Mouse (Mus musculus) right cerebral cortex, postnatal 10 days (tissue): ENCODE measurements around the gene March1.
A peak's percentile ranks its signal among the peaks of the same experiment; 100 is the strongest.

Experiments used
- DNase-seq, 2 experiments: peaks; one replicate each; pipeline ENCODE4 v3.0.0; 2021; ENCODE audit warnings: low spot score in 2 of 2

Gene March1

DNA sequence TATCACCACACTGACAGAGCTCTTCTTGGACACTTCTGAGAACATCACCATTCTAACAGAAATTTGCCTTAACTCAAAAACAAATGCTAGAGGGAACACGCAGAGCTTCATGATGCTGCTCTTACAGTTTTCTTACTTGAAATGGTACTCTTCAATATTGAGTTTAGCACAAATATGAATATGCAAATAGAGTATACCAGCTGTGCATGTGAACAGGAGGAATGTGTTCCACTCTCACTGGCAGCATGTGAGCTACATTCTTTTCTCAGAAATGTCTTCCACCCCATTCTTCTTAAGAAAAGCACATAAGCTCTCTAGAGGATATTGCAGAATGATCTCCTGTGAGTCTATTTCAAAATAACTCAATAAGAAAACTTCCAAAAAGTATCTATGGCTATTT is 370.0 kb downstream of the March1 start:
- DNase-seq, result no peak

- DNase-seq, result no peak
These were observed 405.1 kb downstream of the March1 start for GRCm38 (mm10) chr8:66022815-66023214.

DNA sequence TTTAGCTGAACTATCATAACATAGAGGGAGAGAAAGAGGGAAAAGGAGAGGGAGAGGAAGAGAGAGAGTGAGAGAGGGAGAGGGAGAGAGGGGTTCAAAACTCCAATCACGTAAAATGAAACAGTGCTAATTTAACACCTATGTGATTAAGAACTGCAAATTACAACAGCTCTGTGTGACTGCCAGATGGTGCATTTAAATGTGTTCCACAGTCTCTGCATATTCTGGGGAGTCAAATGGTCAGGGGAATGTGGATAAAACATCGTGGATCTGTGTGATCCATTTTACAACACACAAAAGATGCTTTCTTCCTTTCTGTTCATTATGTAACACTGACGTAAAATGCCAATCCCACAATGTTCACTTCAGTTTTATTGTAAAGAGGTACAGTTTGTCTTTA is 416.0 kb downstream of the March1 start:
- no peak for DNase-seq

DNA sequence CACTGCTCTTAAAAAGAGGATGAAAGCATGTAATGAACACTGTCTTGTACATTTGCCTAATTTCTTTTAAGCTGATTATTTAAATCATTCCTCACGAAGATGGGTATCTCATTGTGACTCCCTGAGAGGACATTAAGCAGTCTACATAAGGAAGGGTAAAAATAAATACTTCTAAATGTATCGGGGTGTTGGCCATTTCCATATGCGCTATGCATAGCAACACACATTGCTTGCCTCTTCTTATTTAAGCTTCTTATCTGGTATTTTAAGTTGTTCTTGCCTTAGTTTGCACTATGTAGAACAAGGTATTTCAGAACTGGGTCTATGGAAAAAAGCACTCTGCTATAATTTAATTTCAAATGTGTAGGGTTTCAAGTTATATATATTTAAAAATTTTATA is 416.7 kb downstream of the March1 start:
- no peak for DNase-seq

DNA sequence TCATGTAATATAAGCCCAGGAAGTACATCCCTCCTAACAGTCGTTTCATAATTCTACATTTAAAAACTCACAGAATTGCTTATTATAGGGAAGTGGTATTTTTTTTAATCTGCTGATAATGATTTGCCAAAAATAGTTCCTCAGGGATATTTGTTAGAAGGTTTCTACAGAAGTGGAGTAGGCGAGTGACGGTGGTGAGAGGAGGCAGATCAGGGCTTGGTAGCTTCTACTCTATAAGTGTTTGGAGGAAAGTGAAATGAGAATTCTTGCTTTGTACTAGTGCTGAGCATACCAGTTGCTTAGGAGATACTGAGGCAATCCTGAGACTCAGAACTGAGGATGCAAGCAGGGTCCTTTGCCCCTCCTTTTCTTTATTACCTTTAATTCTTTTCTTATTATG is 476.5 kb downstream of the March1 start:
- no peak for DNase-seq

GRCm38 (mm10) chr8:66098148-66098547 is 480.4 kb downstream of the March1 start:
- no peak for DNase-seq

GRCm38 (mm10) chr8:66119294-66119693 is 501.6 kb downstream of the March1 start:
- no peak for DNase-seq

- no peak for DNase-seq
These were observed 541.9 kb downstream of the March1 start for GRCm38 (mm10) chr8:66159648-66160047.

- DNase-seq, result no peak
These were observed 549.1 kb downstream of the March1 start for GRCm38 (mm10) chr8:66166835-66167234.

GRCm38 (mm10) chr8:66167405-66168173 is 549.9 kb downstream of the March1 start:
- no peak for DNase-seq

DNA sequence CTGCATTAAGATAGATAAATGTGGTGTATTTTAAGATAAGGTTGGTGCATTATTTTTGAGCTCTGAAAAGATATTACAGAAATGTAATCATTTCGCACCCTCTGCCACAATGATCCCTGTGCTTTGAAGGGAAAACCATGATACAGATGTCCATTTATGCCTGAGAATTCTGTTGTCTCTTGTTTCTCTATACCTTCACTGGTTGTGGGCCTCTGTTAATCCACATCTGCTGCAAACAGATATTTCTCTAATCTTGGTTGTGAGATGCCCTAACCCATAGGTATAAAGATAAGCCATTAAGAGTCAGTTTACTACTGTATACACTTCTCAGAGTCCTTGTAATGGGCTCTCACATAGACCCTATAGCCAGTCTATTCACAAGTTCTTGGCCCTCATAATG is 561.6 kb downstream of the March1 start:
- no peak for DNase-seq

DNA sequence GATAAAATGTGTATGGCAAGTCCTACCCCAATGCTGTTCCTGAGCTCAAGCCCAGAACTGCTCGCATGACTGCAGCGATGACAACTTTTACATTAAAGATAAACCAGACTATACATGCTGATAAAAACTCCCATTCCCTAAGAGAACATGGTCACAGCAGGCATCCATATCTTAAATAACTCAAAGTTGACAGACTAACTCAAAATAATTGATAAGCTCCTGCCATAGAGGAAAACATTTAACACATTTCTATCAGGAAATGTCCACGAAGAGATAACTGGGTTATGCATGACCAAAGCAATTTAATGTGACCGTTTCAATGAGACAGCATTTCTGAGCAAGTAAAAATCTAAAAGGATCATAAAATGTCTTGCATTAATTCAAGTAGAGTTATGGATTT is 563.6 kb downstream of the March1 start:
- DNase-seq, result no peak

GRCm38 (mm10) chr8:66182257-66182656 is 564.6 kb downstream of the March1 start:
- DNase-seq, result no peak

- DNase-seq, result no peak
These were observed 565.8 kb downstream of the March1 start for GRCm38 (mm10) chr8:66183454-66183853.

- no peak for DNase-seq
These were observed 567.5 kb downstream of the March1 start for GRCm38 (mm10) chr8:66185226-66185625.

GRCm38 (mm10) chr8:66194416-66194815 is 576.7 kb downstream of the March1 start:
- DNase-seq, result no peak

GRCm38 (mm10) chr8:66200169-66200568 is 582.5 kb downstream of the March1 start:
- DNase-seq, result no peak

DNA sequence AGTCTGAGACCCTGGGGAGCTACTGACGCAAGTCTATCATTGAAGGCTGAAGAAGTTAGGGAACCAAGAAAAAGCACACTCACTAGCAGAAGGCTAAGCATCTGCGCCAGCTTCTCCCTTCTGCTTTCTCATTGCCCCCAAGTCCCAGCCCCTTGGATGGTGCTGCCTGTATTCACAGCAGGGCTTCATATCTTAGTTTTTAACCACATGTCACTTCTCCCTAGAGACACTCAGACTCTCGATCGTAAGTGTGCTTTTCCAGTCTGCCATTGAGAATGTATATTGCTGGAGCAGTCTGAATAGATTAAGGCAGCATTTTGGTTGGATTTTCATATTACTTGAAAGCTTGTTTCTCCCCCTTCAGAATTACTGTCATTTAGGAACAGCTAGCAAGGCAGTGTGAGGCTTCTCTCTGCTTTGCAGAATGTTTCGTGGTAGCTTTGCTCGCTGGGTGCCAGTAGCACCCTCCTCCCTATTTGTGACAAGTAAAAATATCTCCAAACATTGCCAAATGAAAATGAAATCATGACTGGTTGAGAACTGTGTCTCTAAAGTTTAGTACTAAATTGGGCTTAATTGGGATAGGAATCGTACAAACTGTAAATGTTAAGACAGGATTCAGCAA is 586.2 kb downstream of the March1 start:
- DNase-seq, result peak; percentile 32 to 44

DNA sequence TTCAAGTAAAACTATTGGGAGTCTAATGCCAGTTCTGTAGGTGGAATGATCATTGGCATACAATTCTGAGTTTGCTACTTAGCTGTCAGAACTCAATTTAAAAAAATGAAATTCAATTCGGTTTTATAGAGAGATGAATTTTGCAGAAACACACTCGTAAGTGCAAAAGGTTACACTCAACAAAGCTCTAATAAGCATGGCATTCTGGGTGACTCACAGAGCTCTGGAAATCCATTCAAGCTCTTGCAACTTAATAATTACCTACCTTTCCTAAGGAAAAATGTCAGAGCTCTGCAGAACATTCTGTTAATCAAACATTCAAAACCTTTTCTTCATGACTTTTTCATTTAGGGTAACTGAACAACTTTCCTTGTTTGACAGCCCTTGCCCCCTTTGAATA is 591.9 kb downstream of the March1 start:
- no peak for DNase-seq

DNA sequence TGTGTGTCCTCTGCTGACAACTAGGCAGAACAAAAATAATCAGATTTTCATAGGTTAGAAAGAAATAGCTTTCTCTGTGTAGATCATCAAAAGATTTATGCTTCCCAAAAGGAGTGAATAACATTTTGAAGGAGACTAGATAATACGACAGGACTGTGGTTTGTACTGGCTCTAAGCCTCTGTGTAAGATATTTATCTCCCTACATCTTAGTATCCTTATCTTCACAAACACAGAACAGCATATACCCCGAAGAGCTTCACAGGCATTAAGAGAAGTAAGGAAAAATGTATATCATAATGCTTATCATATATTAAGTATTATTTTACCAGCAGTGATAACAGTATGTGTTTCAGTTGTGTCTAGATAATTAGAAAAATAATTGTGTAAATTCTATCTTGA is 592.6 kb downstream of the March1 start:
- no peak for DNase-seq

- DNase-seq, result no peak
These were observed 602.3 kb downstream of the March1 start for GRCm38 (mm10) chr8:66219974-66220373.

DNA sequence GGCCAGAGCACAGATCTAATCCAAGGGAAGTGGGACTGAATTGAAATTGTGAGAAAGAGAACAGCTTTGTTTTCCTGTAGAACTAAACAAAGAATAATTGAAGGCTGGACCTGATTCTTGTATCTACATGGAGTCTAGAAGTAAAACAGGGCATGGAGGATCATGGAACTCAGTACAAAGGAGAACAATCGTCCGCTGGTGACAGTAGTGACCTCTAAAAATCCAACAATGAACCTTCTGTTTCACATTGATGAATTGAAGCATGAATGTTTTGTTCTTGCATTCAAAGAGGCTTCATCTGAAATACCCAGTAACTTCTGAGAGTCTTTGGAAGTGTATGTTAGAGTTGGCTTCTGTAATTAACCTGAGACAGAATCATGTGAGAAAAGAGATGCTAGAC is 612.2 kb downstream of the March1 start:
- no peak for DNase-seq

DNA sequence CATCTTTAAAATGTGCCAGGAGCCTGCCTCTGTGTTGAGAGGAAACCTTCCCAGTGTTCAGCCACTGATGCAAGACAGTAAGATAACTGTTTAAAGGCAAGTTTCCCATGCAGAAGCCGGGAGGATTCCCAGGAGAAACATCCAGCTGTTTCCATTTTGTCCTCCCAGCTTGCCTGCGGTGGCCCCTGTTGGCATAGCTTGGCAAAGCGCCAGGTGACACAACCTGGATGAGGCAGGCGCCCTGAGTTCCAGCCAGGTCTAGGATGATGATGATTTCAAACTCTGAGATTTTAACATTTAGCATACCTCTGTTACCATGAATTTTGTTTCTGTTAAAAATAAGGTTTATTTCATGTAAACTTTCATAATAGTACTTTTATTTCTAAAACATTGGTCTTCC is 651.8 kb downstream of the March1 start:
- peak in 1 of 2 experiments; percentile 23 for DNase-seq

DNA sequence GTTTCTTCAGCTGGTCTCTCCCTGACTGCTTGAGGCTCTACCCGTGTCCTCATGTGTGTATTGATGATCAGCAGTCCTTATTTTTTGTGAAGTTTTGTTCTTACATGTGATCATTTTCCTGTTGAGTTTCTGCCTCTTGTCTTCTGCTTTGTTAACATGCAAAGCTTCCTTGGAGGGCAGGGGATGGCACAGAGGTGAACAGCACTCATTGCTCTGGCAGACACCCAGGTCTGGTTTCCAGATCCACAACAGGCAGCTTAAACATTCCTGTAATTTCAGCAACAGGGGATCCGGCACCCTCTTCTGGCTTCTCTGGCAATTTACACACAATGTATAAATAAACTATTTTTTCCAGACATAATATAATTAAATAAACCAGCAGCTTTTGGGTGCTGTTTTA is 652.4 kb downstream of the March1 start:
- DNase-seq, result peak in 1 of 2 experiments; percentile 25
